Mouse (Mus musculus) brown adipose tissue, adult 24 weeks (tissue): Measurements from ENCODE around the gene Ccdc88b. TPM values are rescaled to one million over a fixed set of nuclear protein-coding genes. Genes with fewer than 3 reads are reported as not detected.
"Not testable (repeated sequence)": the region's sequence is repeated elsewhere in the genome, so short reads cannot be mapped to it uniquely, and the experiment has no call there.

Source experiments
- H3K27ac ChIP-seq: fragments of 200-500 bp; replicated peaks from 2 replicates; pipeline ENCODE4 v1.5.1; 2012; ENCODE audit warnings: low read depth, mild to moderate bottlenecking, low read length
- H3K4me1 ChIP-seq: fragments of 200-500 bp; 2 replicates; pipeline ENCODE4 v1.6.1; 2012; ENCODE audit warnings: low read length, mixed read lengths; ENCODE audit not compliant: control insufficient read depth, insufficient read depth, insufficient read length
- H3K4me3 ChIP-seq: fragments of 200-500 bp; 2 replicates; pipeline ENCODE4 v1.5.1; 2012; ENCODE audit warnings: low read depth, mild to moderate bottlenecking, low read length, moderate library complexity; ENCODE audit not compliant: insufficient read depth
- polyA plus RNA-seq: library from polyadenylated mRNA; stranded (reverse); fragments of >200 nt; gene quantifications from 2 replicates; pipeline ENCODE4 v1.2.4, GENCODE M21; 2012; ENCODE audit not compliant: missing spikeins, insufficient read depth, insufficient read length

Gene Ccdc88b
- 1.9 and 2.3 TPM in 2 replicates for polyA plus RNA-seq

DNA sequence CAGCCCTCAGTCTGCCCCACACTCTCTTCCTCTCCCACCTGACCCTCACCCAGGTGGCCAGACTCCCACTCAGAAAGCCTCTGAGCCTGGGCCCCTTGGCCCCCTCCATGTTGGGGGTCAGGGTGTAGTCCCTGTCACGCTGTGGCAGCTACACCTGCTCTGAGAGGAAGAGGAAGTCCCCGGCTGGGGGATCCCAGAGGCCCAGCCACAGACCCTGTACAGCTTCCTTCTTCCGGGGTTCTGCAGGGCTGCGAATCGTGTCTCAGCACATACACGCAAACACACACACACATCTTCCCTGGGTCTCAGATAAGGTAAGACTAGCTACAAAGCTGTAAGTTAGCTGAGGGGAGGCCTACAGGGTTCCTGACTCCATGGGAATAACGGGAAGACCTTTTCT, at the start of gene Ccdc88b:
Gene Ccdc88b, minus strand, starts transcription at position 181 of the 400 bp plus-strand sequence.
- Histone ChIP-seq H3K4me1 (peaks cover 3% of the 10 kb centered on the region; the same call in 1 of the 2 replicates), H3K4me3 (0 out of 2 replicates have a peak within 1 kb of the TSS, but pooled peaks have one; percentile 10), H3K27ac (0 out of 2 replicates have a peak within 1 kb of the TSS, but pooled peaks have one; percentile 38)

DNA sequence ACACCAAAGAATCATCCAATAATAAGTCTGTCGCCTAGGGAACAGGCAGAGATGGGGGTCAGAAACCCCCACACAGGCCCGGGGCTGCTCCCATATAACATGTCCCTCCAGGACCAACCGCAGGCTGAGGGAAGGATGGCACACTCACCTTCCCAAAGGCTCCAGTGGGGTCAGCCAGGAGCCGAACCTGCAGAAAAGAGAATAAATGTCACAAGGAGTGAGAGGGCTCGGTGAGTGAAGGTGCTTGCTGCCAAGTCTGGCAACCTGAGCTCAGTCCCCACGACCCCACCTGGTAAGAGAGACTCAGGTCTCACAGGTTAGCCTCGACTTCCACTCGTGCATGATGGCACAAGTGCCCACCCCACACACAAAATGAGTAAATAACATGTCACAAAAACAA, 49.1 kb upstream of the Ccdc88b start:
- no peak overlapping the region for H3K27ac ChIP-seq

DNA sequence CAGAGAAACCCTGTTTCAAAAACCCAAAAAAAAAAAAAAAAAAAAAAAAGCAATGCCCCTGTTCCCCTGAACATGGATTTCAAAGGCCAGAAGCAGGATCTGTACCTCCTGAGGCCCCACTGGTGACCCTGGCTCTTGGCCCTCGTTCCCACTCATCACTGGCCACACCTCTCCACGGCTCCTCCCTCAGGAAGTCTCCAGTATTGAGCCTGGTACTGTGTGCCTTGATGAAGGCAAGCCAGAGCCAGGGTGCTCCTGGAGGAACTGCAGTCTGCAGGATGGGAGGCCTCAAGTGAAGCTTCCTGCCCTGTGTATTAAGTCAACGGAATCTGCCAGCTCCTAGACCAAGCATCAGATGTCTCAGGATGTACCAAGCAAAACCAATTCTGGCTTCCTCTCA, 48.2 kb upstream of the Ccdc88b start:
- Histone ChIP-seq H3K27ac (no peak overlapping the region), H3K4me3 (no peak overlapping the region), H3K4me1 (peaks cover 5% of the 10 kb centered on the region; the same call in 1 of the 2 replicates)

More for the DNA sequence above, 49.1 kb upstream of the Ccdc88b start:
- Histone ChIP-seq H3K4me3 (no peak overlapping the region), H3K4me1 (peaks cover 5% of the 10 kb centered on the region; the same call in 1 of the 2 replicates)

DNA sequence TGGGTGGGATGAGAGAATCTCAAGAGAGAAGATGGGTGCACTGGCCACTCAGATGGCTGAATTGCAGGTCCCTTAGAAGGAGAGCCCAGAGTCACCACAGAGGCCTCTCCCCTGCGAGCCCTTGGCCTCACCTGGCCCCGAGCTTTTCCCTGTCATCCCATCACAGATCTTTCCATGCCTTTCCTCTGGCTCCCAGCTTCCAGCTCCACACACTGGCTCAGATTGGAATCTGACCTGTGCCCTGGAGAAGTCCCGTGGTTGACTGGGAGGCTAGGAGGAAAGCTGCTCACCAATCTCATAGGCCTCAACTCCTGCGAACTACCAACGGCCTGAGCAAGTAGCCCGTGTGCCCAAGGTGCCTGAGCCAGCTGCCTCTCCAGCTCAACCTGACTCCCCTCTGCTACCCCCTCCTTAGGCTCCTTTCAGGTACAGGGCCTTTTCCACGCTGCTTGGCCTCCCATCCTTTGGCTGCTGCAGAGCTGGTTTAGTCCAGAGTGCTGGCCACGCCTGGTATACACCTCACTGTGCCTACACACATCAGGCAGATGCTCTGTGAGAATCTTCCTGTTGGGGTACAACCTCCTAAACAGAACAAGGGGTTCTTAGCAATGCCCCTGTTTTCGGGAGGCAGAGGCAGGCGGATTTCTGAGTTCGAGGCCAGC, 47.6 kb upstream of the Ccdc88b start:
- Histone ChIP-seq H3K4me1 (peaks cover 5% of the 10 kb centered on the region; the same call in 1 of the 2 replicates), H3K4me3 (no peak overlapping the region), H3K27ac (no peak overlapping the region)

DNA sequence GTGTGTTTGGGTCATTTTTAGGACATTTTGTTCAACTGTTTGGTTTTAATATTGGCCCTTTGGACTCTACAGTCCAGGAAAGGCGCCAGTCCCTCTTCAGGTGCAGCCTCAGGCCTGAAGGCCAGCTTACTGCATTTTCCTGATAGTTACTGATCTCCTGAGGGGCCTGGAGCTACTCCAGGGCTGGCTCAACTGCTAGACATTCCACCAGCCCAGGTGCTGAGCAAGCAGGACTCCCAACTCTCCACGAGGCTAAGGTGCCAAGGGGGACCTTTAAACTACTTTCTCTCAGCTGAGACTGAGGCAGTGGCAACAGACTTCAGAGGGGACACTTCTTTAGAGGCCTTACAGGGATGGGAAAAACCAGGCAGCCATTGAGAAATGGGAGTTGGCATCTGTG, 46.8 kb upstream of the Ccdc88b start:
- no peak overlapping the region for H3K4me3 ChIP-seq
- no peak overlapping the region for H3K27ac ChIP-seq
- peaks cover 5% of the 10 kb centered on the region; the same call in 1 of the 2 replicates for H3K4me1 ChIP-seq

DNA sequence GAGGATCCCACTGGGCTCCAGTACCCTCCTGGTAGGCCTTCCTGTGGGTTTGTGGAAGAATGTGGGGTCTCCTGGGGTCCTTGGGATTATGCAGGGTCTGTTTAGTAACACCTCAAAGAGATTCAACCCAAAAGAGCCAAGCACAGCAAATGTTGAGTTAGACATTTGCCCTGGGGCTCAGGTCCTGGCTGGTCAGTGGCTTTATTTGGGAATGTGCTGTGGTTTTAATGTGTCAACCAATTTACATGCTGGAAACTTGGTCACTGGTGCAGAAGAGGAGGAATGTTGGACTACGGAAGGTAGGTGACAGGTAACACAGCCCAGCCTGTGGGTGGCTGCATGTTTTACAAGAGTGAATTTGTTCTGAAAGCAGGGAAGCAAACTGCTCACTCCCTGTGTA, 45.0 kb upstream of the Ccdc88b start:
- Histone ChIP-seq H3K4me3 (no peak overlapping the region), H3K27ac (no peak overlapping the region), H3K4me1 (peaks cover 3% of the 10 kb centered on the region; the same call in 1 of the 2 replicates)

DNA sequence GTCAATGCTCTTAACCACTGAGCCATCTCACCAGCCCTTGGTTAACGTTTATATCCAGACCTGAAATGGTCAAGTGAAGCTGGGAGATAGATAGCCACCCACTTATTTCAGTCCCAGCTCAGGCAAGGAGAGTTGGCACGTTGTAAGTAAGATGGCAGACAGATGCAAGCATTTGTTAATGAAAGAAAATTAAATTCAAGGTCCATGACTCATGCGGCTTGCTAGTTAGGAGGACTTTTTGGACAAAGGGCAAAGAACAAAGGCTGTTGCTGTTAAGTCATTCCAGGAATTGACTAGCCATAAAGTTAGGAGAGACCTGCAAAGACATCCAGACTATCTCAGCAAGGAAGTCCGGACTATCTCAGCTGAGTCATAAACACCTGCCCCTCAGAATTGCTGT, 41.6 kb upstream of the Ccdc88b start:
- no peaks in the 10 kb centered on the region for H3K4me1 ChIP-seq
- no peak overlapping the region for H3K4me3 ChIP-seq
- no peak overlapping the region for H3K27ac ChIP-seq

DNA sequence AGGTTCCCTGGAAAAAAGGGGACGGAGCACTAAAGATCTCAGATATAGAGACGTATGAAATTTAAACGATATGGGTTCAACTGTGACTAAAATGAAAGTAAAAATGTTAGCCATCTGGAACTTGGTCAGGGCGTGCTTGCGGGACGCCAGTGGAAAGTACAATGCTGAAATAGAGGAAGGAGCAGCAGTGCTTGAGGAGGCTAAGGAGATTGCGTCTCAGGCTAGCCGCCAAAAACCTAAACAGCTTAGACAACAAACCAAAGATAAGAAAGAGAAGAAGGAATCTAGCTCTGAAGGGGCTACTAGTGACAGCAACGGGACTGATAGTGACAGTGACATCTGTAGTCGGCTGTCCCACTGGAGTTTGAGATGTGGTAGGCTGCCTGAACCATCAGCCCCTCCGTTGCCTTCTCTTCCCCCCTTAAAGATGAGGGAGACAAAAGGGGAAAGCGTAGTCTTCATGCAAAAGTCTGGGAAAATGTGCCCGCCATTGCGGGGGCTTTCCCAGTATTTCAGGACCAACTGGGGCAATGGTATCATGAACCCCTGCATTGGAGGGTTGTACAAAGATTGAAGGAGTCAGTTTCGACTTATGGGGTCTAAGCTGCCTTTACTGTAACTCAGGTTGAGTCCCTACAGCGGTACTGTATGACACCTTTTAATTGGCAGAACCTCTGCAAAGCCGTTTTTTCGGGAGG, 37.7 kb upstream of the Ccdc88b start:
- not testable (repeated sequence) for H3K27ac ChIP-seq, H3K4me1 ChIP-seq
- H3K4me3 ChIP-seq: peak overlapping the region; percentile 14; the same call in 1 of the 2 replicates

DNA sequence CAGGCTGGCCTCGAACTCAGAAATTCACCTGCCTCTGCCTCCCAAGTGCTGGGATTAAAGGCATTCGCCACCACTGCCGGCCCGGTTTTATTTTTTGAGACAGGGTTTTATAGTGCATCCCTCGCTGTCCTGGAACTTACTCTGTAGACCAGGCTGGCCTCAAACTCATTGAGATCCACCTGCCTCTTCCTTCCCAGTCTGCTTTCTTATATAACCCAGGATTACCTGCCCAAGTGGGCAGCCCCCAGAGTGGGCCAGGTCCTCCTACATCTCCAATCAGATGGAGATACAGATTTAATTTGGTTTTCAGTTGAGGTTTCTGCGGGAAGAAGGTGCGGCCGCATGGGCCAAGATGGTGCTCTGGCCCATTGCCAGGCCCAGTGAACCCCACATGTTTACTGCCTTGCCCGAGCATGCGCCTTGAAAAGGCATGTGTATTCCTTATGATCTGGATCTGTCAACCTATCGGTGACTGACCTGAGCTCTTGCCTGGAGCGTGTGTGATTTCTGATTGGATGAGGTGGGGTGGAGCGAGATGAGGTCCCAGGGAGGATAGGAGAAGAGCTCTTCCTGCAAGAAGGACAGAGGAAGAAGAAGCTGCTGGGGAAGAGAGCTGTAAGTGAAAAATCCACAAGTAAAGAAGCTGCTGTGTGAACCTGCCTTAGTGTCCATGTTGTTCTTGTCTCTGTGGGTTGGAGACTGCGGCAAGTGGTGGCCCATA, 35.9 kb upstream of the Ccdc88b start:
- no peak overlapping the region for H3K27ac ChIP-seq
- no peaks in the 10 kb centered on the region for H3K4me1 ChIP-seq
- H3K4me3 ChIP-seq: no peak overlapping the region

DNA sequence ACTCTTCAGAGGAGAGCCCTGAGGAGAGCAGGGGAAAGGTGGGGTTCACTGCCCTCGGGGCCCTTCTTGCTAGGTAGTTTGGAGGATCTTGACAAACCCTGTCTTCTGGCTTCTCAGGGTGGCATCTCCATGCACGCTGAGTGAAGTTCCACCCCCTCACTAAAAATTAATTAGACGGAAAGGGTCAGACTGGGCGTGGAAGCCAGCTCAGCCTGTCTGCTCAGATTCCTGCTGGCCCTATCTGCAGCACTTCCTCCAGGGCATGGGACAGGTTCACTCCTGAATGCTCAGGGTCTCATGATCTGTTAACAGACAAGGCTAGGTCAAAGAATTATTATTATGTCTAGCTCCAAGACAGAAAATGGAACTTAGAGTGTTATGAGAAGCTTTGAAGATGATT, 34.5 kb upstream of the Ccdc88b start:
- Histone ChIP-seq H3K4me1 (no peaks in the 10 kb centered on the region), H3K4me3 (no peak overlapping the region), H3K27ac (no peak overlapping the region)

DNA sequence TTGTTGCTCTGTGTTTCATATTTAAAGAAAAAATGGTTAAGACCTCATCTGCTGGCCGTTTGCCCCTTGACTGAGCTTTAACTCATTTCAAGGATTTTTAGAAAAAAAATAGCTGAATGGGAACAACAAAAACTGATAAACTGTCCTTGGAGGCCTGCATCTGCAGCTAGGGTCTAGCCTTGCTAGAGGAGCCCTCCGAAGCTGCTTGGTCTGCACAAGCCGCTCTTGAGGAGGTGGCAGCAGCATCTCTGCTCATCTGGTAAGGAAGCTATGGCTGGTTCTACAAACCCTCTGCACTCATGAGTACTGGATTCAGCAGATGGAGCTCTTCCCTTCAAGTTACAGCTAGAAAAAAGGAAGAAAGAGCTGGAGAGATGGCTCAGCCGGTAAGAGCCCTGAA, 20.0 kb upstream of the Ccdc88b start:
- Histone ChIP-seq H3K4me1 (no peaks in the 10 kb centered on the region), H3K4me3 (no peak overlapping the region), H3K27ac (no peak overlapping the region)

DNA sequence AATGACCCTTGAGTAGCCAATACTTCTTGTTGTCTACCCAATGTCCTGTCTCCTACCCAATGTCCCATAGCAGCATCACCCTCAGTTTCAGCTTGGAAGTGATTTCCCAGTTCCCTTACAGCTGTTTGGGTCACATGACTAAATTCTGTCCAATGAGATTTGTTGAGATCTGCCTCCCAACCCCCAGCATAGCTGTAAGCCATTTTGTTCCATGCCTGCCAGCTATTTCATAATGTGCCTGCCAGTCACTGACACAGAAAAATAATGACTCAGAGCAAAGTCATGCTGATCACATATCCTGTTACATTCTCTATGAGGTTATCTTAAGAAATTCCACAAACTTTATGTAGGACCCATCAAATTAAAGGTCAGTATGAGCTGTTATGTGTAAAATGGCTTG, 18.8 kb upstream of the Ccdc88b start:
- no peak overlapping the region for H3K4me3 ChIP-seq
- no peak overlapping the region for H3K27ac ChIP-seq
- peaks cover 5% of the 10 kb centered on the region; the same call in 1 of the 2 replicates for H3K4me1 ChIP-seq

DNA sequence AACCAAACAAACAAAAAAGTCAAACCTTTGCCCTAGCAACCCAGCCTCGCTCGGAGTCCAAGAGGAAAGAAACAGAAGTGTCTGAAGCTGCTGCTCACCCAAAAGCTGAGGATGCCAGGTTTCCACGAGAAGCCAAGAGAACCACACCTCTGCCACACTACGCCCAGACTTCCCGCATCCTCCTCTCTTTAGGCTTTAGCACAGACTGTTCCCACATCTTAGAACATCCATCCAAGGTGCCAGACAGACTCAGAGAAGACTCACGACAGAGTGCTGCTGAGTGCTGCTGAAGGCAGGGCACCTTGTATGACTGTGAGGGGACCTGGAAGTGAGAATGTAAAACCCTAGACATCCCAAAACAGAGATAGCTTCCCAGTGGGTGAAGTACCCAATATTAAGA, 17.8 kb upstream of the Ccdc88b start:
- Histone ChIP-seq H3K27ac (no peak overlapping the region), H3K4me1 (peaks cover 7% of the 10 kb centered on the region; the same call in 1 of the 2 replicates), H3K4me3 (no peak overlapping the region)

DNA sequence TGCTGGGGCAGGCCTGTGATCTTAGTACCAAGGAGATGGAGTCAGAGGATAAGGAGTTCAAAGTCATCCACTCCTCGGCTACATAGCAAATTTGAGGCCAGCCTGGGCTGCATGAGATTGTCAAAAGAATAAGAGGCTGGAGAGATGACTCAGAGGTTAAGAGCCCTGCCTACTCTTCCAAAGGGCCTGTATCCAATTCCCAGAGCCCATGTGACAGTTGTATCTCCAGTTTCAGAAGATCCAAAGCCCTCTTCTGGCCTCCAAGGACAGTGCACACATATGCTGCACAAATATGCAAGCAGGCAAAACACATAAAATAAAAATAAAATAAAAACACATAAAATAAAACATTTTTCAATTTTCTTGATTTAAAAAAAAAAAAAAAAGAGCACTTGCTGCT, 16.2 kb upstream of the Ccdc88b start:
- H3K4me1 ChIP-seq: peaks cover 7% of the 10 kb centered on the region; the same call in 1 of the 2 replicates
- no peak overlapping the region for H3K27ac ChIP-seq
- no peak overlapping the region for H3K4me3 ChIP-seq

DNA sequence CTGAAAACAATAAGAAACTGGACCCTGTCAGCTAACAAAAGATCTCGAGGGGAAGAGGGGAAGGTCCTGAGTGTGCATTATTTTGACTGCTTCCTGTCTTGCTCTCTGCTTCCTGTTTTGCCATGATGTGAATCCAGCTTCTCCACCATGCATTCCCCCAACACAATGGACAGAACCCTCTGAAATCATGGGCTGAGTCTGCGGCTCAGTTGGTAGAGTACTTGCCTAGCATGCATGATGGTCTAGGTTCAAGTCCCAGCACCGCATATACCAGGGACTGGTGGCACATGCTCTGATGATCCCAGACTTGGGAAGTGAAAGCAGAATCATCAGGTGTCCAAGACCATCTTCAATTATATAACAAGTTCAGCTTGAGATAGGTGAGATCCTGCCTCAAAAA, 14.7 kb upstream of the Ccdc88b start:
- Histone ChIP-seq H3K27ac (no peak overlapping the region), H3K4me3 (no peak overlapping the region), H3K4me1 (peaks cover 7% of the 10 kb centered on the region; the same call in 1 of the 2 replicates)
